Mouse (Mus musculus): Measurements from ENCODE around the gene Asb5.

Asb5 gene

GRCm38 (mm10) chr8:54570618-54571609 lies 41.5 kb downstream of the Asb5 start:
- no peak for TF ChIP-seq GATA4 (IDR thresholded peaks at IDR 0.05; ENCODE audit: insufficient replicate concordance, low read length)

- no peak for TF ChIP-seq GATA4 (IDR thresholded peaks at IDR 0.05; ENCODE audit: insufficient replicate concordance, low read length)
Observed at GRCm38 (mm10) chr8:54581436-54581835, 52.1 kb downstream of the Asb5 start.

- TF ChIP-seq GATA4 (IDR thresholded peaks at IDR 0.05; ENCODE audit: insufficient replicate concordance, low read length): no peak
Observed at GRCm38 (mm10) chr8:54582886-54583285, 53.5 kb downstream of the Asb5 start.

GRCm38 (mm10) chr8:54594634-54595033 lies 65.3 kb downstream of the Asb5 start:
- no peak for TF ChIP-seq GATA4 (IDR thresholded peaks at IDR 0.05; ENCODE audit: insufficient replicate concordance, low read length)

GRCm38 (mm10) chr8:54596051-54596450 lies 66.7 kb downstream of the Asb5 start:
- no peak for TF ChIP-seq GATA4 (IDR thresholded peaks at IDR 0.05; ENCODE audit: insufficient replicate concordance, low read length)

- TF ChIP-seq GATA4 (IDR thresholded peaks at IDR 0.05; ENCODE audit: insufficient replicate concordance, low read length): no peak
Observed at GRCm38 (mm10) chr8:54596940-54597339, 67.6 kb downstream of the Asb5 start.

- no peak for TF ChIP-seq GATA4 (IDR thresholded peaks at IDR 0.05; ENCODE audit: insufficient replicate concordance, low read length)
Observed at GRCm38 (mm10) chr8:54597386-54597785, 68.0 kb downstream of the Asb5 start.

- TF ChIP-seq GATA4 (IDR thresholded peaks at IDR 0.05; ENCODE audit: insufficient replicate concordance, low read length): no peak
Observed at GRCm38 (mm10) chr8:54600671-54601251, 71.4 kb downstream of the Asb5 start, which contains the start of gene Spata4. Spata4 (plus strand) TSS chr8:54600781.

- no peak for TF ChIP-seq GATA4 (IDR thresholded peaks at IDR 0.05; ENCODE audit: insufficient replicate concordance, low read length)
Observed at GRCm38 (mm10) chr8:54603440-54603839, 74.1 kb downstream of the Asb5 start.

GRCm38 (mm10) chr8:54609336-54609735 lies 80.0 kb downstream of the Asb5 start:
- TF ChIP-seq GATA4 (IDR thresholded peaks at IDR 0.05; ENCODE audit: insufficient replicate concordance, low read length): no peak

GRCm38 (mm10) chr8:54610238-54610637 lies 80.9 kb downstream of the Asb5 start:
- TF ChIP-seq GATA4 (IDR thresholded peaks at IDR 0.05; ENCODE audit: insufficient replicate concordance, low read length): no peak
